Mouse (Mus musculus) midbrain, embryonic 14.5 days (tissue): ENCODE data around the gene Gas2. TPM values are rescaled to one million over a fixed set of nuclear protein-coding genes. Genes with fewer than 3 reads are reported as not detected.

ENCODE experiments used
- ATAC-seq: fragments of 200-750 bp; cut with Nextera tagmentation; 2 replicates; pipeline ENCODE4 v1.8.0; 2017; ENCODE audit warnings: moderate number of reproducible peaks, moderate library complexity; ENCODE audit not compliant: low FRiP score, low TSS enrichment
- DNase-seq: peaks from one replicate; pipeline ENCODE4 v3.0.0-alpha.2; 2015
- H3K27ac ChIP-seq: fragments of 300-500 bp; sonication (generic); replicated peaks from 2 replicates; pipeline ENCODE4 v1.5.1; 2014; ENCODE audit warnings: mild to moderate bottlenecking, low read depth, low read length, moderate library complexity
- H3K27me3 ChIP-seq: fragments of 300-500 bp; sonication (generic); 2 replicates; pipeline ENCODE4 v1.6.1; 2014; ENCODE audit warnings: low read length, control low read depth, mixed read lengths; ENCODE audit not compliant: control insufficient read depth, insufficient read depth
- H3K36me3 ChIP-seq: fragments of 300-500 bp; sonication (generic); 2 replicates; pipeline ENCODE4 v1.6.1; 2014; ENCODE audit warnings: low read length, control low read depth; ENCODE audit not compliant: control insufficient read depth, insufficient read depth
- H3K4me1 ChIP-seq: fragments of 300-500 bp; sonication (generic); 2 replicates; pipeline ENCODE4 v1.6.1; 2014; ENCODE audit warnings: mild to moderate bottlenecking, antibody characterized with exemption, low read length, control low read depth; ENCODE audit not compliant: control insufficient read depth, insufficient read depth
- H3K4me2 ChIP-seq: fragments of 300-500 bp; sonication (generic); 2 replicates; pipeline ENCODE4 v1.6.1; 2014; ENCODE audit warnings: mild to moderate bottlenecking, low read length, moderate library complexity
- H3K4me3 ChIP-seq: fragments of 300-500 bp; sonication (generic); replicated peaks from 2 replicates; pipeline ENCODE4 v1.5.1; 2014; ENCODE audit warnings: low read depth, low read length
- H3K9ac ChIP-seq: fragments of 300-500 bp; sonication (generic); replicated peaks from 2 replicates; pipeline ENCODE4 v1.6.1; 2014; ENCODE audit warnings: mild to moderate bottlenecking, low read length, moderate library complexity
- H3K9me3 ChIP-seq: fragments of 300-500 bp; sonication (generic); 2 replicates; pipeline ENCODE4 v1.6.1; 2016; ENCODE audit warnings: low read length, control low read depth, mixed read lengths; ENCODE audit not compliant: control insufficient read depth
- WGBS: fragments of 180-500 bp; shearing (Covaris S2); extraction: QIAGEN DNeasy Blood & Tissue Kit; methylation state at CpG from one replicate; pipeline ENCODE4 v1.1.7; 2014; 5-methylcytosine and 5-hydroxymethylcytosine counted together
- polyA plus RNA-seq: library from polyadenylated mRNA; unstranded; fragments of >200 nt; fragmentation: Nextera tagmentation; extraction: Ambion mirVana; gene quantifications from 2 replicates; pipeline ENCODE4 v1.2.1, GENCODE M21; 2014

The Gas2 gene
- polyA plus RNA-seq, 1 experiment from 2014 or later = 20.9 TPM

- Histone ChIP-seq H3K27me3 (no peaks in the 10 kb centered on the region), H3K9me3 (no peaks in the 10 kb centered on the region), H3K4me3 (no peak overlapping the region), H3K27ac (no peak overlapping the region), H3K9ac (no peak overlapping the region), H3K4me2 (no peak overlapping the region), H3K36me3 (no peaks in the 10 kb centered on the region), H3K4me1 (no peaks in the 10 kb centered on the region)
- ATAC-seq (no peak), DNase-seq (no peak)
- WGBS = 97% methylated on average over 1 of the region's 1 CpGs
Observed at GRCm38 (mm10) chr7:51892224-51892965, 30.6 kb downstream of the Gas2 start.

- Histone ChIP-seq H3K4me3 (no peak overlapping the region), H3K9ac (no peak overlapping the region), H3K27ac (no peak overlapping the region), H3K36me3 (no peaks in the 10 kb centered on the region), H3K4me2 (no peak overlapping the region), H3K4me1 (no peaks in the 10 kb centered on the region), H3K27me3 (no peaks in the 10 kb centered on the region), H3K9me3 (no peaks in the 10 kb centered on the region)
- ATAC-seq (no peak), DNase-seq (no peak)
- WGBS = 91% methylated on average over 4 of the region's 4 CpGs
Observed at GRCm38 (mm10) chr7:51893008-51893407, 31.2 kb downstream of the Gas2 start.

GRCm38 (mm10) chr7:51894133-51894801 is 32.5 kb downstream of the Gas2 start:
- H3K4me1 ChIP-seq = no peaks in the 10 kb centered on the region

GRCm38 (mm10) chr7:51894939-51895338 is 33.1 kb downstream of the Gas2 start:
- Histone ChIP-seq H3K9me3 (no peaks in the 10 kb centered on the region), H3K9ac (no peak overlapping the region), H3K27me3 (no peaks in the 10 kb centered on the region), H3K4me3 (no peak overlapping the region), H3K4me2 (no peak overlapping the region), H3K4me1 (no peaks in the 10 kb centered on the region), H3K36me3 (no peaks in the 10 kb centered on the region), H3K27ac (no peak overlapping the region)
- 60% methylated on average over 2 of the region's 2 CpGs for WGBS
- DNase-seq (no peak), ATAC-seq (no peak)

More at GRCm38 (mm10) chr7:51894133-51894801, 32.5 kb downstream of the Gas2 start:
- Histone ChIP-seq H3K9me3 (no peaks in the 10 kb centered on the region), H3K27me3 (no peaks in the 10 kb centered on the region), H3K9ac (no peak overlapping the region), H3K4me3 (no peak overlapping the region), H3K27ac (no peak overlapping the region), H3K4me2 (no peak overlapping the region), H3K36me3 (no peaks in the 10 kb centered on the region)
- DNase-seq (no peak), ATAC-seq (no peak)
- WGBS = 87% methylated on average over 4 of the region's 4 CpGs

GRCm38 (mm10) chr7:51899066-51899465 is 37.3 kb downstream of the Gas2 start:
- WGBS = 76% methylated on average over 6 of the region's 6 CpGs
- no peak for ATAC-seq
- Histone ChIP-seq H3K4me1 (no peaks in the 10 kb centered on the region), H3K27me3 (no peaks in the 10 kb centered on the region), H3K4me2 (no peak overlapping the region), H3K27ac (no peak overlapping the region), H3K9me3 (no peaks in the 10 kb centered on the region), H3K4me3 (no peak overlapping the region), H3K36me3 (no peaks in the 10 kb centered on the region), H3K9ac (no peak overlapping the region)
- DNase-seq = no peak

GRCm38 (mm10) chr7:51913292-51914050 is 51.7 kb downstream of the Gas2 start:
- 94% methylated on average over 3 of the region's 3 CpGs for WGBS
- ATAC-seq = no peak
- Histone ChIP-seq H3K27me3 (no peaks in the 10 kb centered on the region), H3K9me3 (no peaks in the 10 kb centered on the region), H3K4me2 (no peak overlapping the region), H3K27ac (no peak overlapping the region), H3K36me3 (no peaks in the 10 kb centered on the region), H3K4me1 (no peaks in the 10 kb centered on the region), H3K9ac (no peak overlapping the region), H3K4me3 (no peak overlapping the region)
- no peak for DNase-seq

GRCm38 (mm10) chr7:51914132-51914531 is 52.3 kb downstream of the Gas2 start:
- no peak for DNase-seq
- Histone ChIP-seq H3K4me2 (no peak overlapping the region), H3K36me3 (no peaks in the 10 kb centered on the region), H3K27me3 (no peaks in the 10 kb centered on the region), H3K4me1 (no peaks in the 10 kb centered on the region), H3K4me3 (no peak overlapping the region), H3K9me3 (no peaks in the 10 kb centered on the region), H3K9ac (no peak overlapping the region), H3K27ac (no peak overlapping the region)
- WGBS = 88% methylated on average over 2 of the region's 2 CpGs
- no peak for ATAC-seq

GRCm38 (mm10) chr7:51928761-51929519 is 67.1 kb downstream of the Gas2 start:
- WGBS = 4% methylated on average over 10 of the region's 10 CpGs
- H3K9ac ChIP-seq = peak overlapping the region; percentile 34; the same call in 1 of the 2 replicates

More at GRCm38 (mm10) chr7:51928761-51929519, 67.1 kb downstream of the Gas2 start:
- Histone ChIP-seq H3K4me2 (peak overlapping the region; percentile 30), H3K4me1 (peaks cover 19% of the 10 kb centered on the region), H3K27me3 (no peaks in the 10 kb centered on the region), H3K27ac (peak overlapping the region; percentile 86), H3K36me3 (no peaks in the 10 kb centered on the region), H3K9me3 (no peaks in the 10 kb centered on the region), H3K4me3 (no peak overlapping the region)
- peak; percentile 83; the same call in 1 of the 2 replicates for ATAC-seq
- DNase-seq = peak; percentile 77
